Mouse (Mus musculus): ENCODE measurements around the gene Rilp.

- no peak for TF ChIP-seq CTCF (IDR thresholded peaks at IDR 0.05; ENCODE audit: low read depth)
- no peak for TF ChIP-seq EP300 (IDR thresholded peaks at IDR 0.05; ENCODE audit: low read depth)
Measured at GRCm38 (mm10) chr11:75532340-75533277, 22.7 kb downstream of the Rilp start.

Measured in liver, embryonic 14.5 days (tissue).